Mouse (Mus musculus) left cerebral cortex, adult 2 months (tissue): ENCODE measurements around the gene Zfp568. TPM values are rescaled to one million over a fixed set of nuclear protein-coding genes. Genes with fewer than 3 reads are reported as not detected.
A peak's percentile ranks its signal among the peaks of the same experiment; 100 is the strongest.

Source experiments
- DNase-seq, 2 experiments: peaks; one replicate each; pipeline ENCODE4 v3.0.0; 2021 to 2022; ENCODE audit warnings: low spot score in 2 of 2, mixed read lengths in 1 of 2; ENCODE audit errors: extremely low spot score in 1 of 2
- H3K27ac ChIP-seq: fragments of 200-600 bp; 2 replicates; pipeline ENCODE4 v1.8.1; 2022
- H3K4me3 ChIP-seq: fragments of 200-600 bp; 2 replicates; pipeline ENCODE4 v1.8.1; 2022
- CTCF ChIP-seq: fragments of 200-600 bp; IDR thresholded peaks from 2 replicates; pipeline ENCODE4 v1.8.1; 2022; ENCODE audit warnings: antibody characterized with exemption, mild to moderate bottlenecking, moderate library complexity
- intact Hi-C: fragments of 180-260 bp; cut with DNase I; formaldehyde crosslinking; loops from one replicate; pipeline ENCODE4 v1.15.1; 2025
- long read RNA-seq, 2 experiments: library from polyadenylated mRNA; stranded (forward); transcript quantifications; one replicate each; pipeline ENCODE4 v2.0.0; 2021; ENCODE audit warnings: borderline mapping rate in 2 of 2
- total RNA-seq, 2 experiments: library from RNA; stranded (reverse); gene quantifications; 2 replicates each; pipeline ENCODE4 v1.2.3; 2021

Gene Zfp568
- total RNA-seq, result 1 to 10 TPM; 3.6 to 3.9 TPM
- long read RNA-seq, experiment 1, partial matches to known transcripts, result 1 of 4 reads
- long read RNA-seq, experiment 1, other reads (novel, unspliced or antisense), result 3 of 4 reads
- long read RNA-seq, experiment 2, partial matches to known transcripts, result 0 of 2 reads
- long read RNA-seq, experiment 2, other reads (novel, unspliced or antisense), result 2 of 2 reads

- Histone ChIP-seq H3K27ac (peak within 1 kb of the TSS; percentile 81), H3K4me3 (peak within 1 kb of the TSS; percentile 92)
- peak; percentile 88 for DNase-seq
- intact Hi-C loops, result loop anchor here (2.0 kb wide), 2 partner anchors 29 to 165 kb away; partner anchors contain the start of gene Zfp74
- peak; percentile 71 for TF ChIP-seq CTCF
Measured at GRCm38 (mm10) chr7:29983690-29984380, at the start of gene Zfp568. Gene Zfp568, plus strand, starts transcription at chr7:29983955.

GRCm38 (mm10) chr7:29938856-29939255, 44.9 kb upstream of the Zfp568 start:
- Histone ChIP-seq H3K4me3 (no peak overlapping the region), H3K27ac (no peak overlapping the region)
- intact Hi-C loops, result no loop called here
- DNase-seq, result no peak
- no peak for TF ChIP-seq CTCF

GRCm38 (mm10) chr7:29941027-29941426, 42.7 kb upstream of the Zfp568 start:
- H3K27ac ChIP-seq, result no peak overlapping the region
- no peak for DNase-seq
- no peak for TF ChIP-seq CTCF
- H3K4me3 ChIP-seq, result no peak overlapping the region
- intact Hi-C loops, result no loop called here

GRCm38 (mm10) chr7:29942740-29943139, 41.0 kb upstream of the Zfp568 start:
- intact Hi-C loops, result no loop called here

GRCm38 (mm10) chr7:29943720-29944119, 40.0 kb upstream of the Zfp568 start:
- no peak for TF ChIP-seq CTCF
- no peak overlapping the region for H3K4me3 ChIP-seq
- H3K27ac ChIP-seq, result no peak overlapping the region
- intact Hi-C loops, result no loop called here
- no peak for DNase-seq

More at GRCm38 (mm10) chr7:29942740-29943139, 41.0 kb upstream of the Zfp568 start:
- Histone ChIP-seq H3K27ac (no peak overlapping the region), H3K4me3 (no peak overlapping the region)
- no peak for DNase-seq
- no peak for TF ChIP-seq CTCF

GRCm38 (mm10) chr7:29944201-29944600, 39.6 kb upstream of the Zfp568 start:
- Histone ChIP-seq H3K27ac (no peak overlapping the region), H3K4me3 (no peak overlapping the region)
- intact Hi-C loops, result no loop called here
- no peak for TF ChIP-seq CTCF
- DNase-seq, result no peak

GRCm38 (mm10) chr7:29953086-29953485, 30.7 kb upstream of the Zfp568 start:
- intact Hi-C loops, result loop anchor here (1.0 to 5.0 kb wide), 3 partner anchors 45 to 139 kb away; partner anchors contain the start of genes Gm26920, Zfp14, Zfp260 and Zfp383
- no peak for DNase-seq
- no peak for TF ChIP-seq CTCF
- H3K27ac ChIP-seq, result peak overlapping the region; percentile 96
- peak overlapping the region; percentile 88 for H3K4me3 ChIP-seq

GRCm38 (mm10) chr7:29953513-29954401, 30.0 kb upstream of the Zfp568 start, which contains the start of gene Zfp74:
Gene Zfp74, minus strand, starts transcription at chr7:29954089.
- intact Hi-C loops, result loop anchor here (1.0 to 5.0 kb wide), 4 partner anchors 29 to 139 kb away; partner anchors contain the start of genes Gm26920, Zfp14, Zfp260 and Zfp383

GRCm38 (mm10) chr7:29954731-29955130, 29.0 kb upstream of the Zfp568 start:
- peak; percentile 60 for TF ChIP-seq CTCF
- intact Hi-C loops, result loop anchor here (2.0 to 5.0 kb wide), 2 partner anchors 28 to 138 kb away; partner anchors contain the start of genes Gm26920, Zfp260, Zfp566 and Zfp568
- DNase-seq, result no peak
- Histone ChIP-seq H3K27ac (no peak overlapping the region), H3K4me3 (peak overlapping the region; percentile 88)

More at GRCm38 (mm10) chr7:29953513-29954401, 30.0 kb upstream of the Zfp568 start, which contains the start of gene Zfp74:
- peak; percentile 30; the same call in 1 of the 2 replicates for TF ChIP-seq CTCF
- Histone ChIP-seq H3K4me3 (peak within 1 kb of the TSS; percentile 88), H3K27ac (peak within 1 kb of the TSS; percentile 96)
- DNase-seq, result peak; percentile 73 to 74

GRCm38 (mm10) chr7:29956257-29956656, 27.5 kb upstream of the Zfp568 start:
- Histone ChIP-seq H3K4me3 (peak overlapping the region; percentile 40), H3K27ac (peak overlapping the region; percentile 24; the same call in 1 of the 2 replicates)
- DNase-seq, result peak in 1 of 2 experiments; percentile 33
- intact Hi-C loops, result no loop called here
- TF ChIP-seq CTCF, result no peak

- Histone ChIP-seq H3K4me3 (no peak overlapping the region), H3K27ac (no peak overlapping the region)
- DNase-seq, result no peak
- no peak for TF ChIP-seq CTCF
- intact Hi-C loops, result no loop called here
Measured at GRCm38 (mm10) chr7:29958125-29958724, 25.5 kb upstream of the Zfp568 start.
